Mouse (Mus musculus) gastrocnemius, postnatal 14 days (tissue): ENCODE measurements around the gene Clp1. TPM values are rescaled to one million over a fixed set of nuclear protein-coding genes. Genes with fewer than 3 reads are reported as not detected.
"Not testable (repeated sequence)": the region's sequence is repeated elsewhere in the genome, so short reads cannot be mapped to it uniquely, and the experiment has no call there.

ENCODE experiments used
- DNase-seq: peaks from one replicate; pipeline ENCODE4 v3.0.0; 2021; ENCODE audit warnings: mixed read lengths
- intact Hi-C: fragments of 180-260 bp; cut with DNase I; formaldehyde crosslinking; loops from one replicate; pipeline ENCODE4 v1.15.1; 2025; ENCODE audit warnings: low total_unique reads
- total RNA-seq, 2 experiments: library from RNA; stranded (reverse); gene quantifications; 2 replicates each; pipeline ENCODE4 v1.2.3; 2021

Clp1 gene
- total RNA-seq, 2 experiments from 2014 or later: 4.1 to 4.9 TPM

- intact Hi-C loops: loop anchor here (5.0 kb wide), 1 partner anchor 55 kb away; the partner anchor contains the start of gene Ube2l6
- no peak for DNase-seq
Observed at GRCm38 (mm10) chr2:84741841-84742450, 14.8 kb upstream of the Clp1 start.

- DNase-seq: no peak
- intact Hi-C loops: loop anchor here (5.0 kb wide), 1 partner anchor 57 kb away; the partner anchor contains the start of gene Ube2l6
Observed at GRCm38 (mm10) chr2:84740608-84741333, 13.6 kb upstream of the Clp1 start.

DNA sequence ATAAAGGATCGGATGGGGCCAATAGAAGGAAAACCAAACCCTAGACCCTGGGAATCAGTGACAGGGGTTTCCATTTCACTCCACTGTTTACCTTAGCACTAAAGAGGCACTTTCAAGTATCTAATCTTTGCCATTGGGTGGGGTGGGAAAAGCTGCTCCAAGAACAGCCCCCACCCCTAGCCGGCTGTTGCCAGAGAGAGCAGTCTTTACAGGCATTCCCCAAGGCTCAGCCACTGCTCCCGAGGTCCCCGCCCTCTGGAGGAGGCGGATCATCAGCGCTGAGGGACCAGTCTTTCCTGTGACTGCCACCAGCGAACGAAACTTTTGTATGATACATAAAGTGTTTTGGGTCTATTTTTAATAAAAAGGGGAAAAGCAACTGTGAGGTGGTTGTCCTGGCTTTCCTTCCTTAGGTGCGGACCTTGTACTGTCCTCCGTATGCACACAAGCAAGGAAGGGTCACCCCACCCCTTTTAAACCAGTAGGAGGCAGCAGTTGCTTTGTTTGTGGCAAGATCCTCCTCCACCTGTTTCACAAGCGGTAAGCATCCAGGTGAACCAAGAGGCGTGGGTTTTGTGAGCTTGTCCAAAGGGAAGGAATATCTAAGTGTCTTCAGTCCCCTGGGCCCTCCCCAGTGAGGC lies 11.2 kb upstream of the Clp1 start:
- intact Hi-C loops: no loop called here
- no peak for DNase-seq

- DNase-seq: no peak
- intact Hi-C loops: no loop called here
Observed at GRCm38 (mm10) chr2:84737451-84737925, 10.3 kb upstream of the Clp1 start.

GRCm38 (mm10) chr2:84736312-84737161 lies 9.4 kb upstream of the Clp1 start:
- no peak for DNase-seq
- intact Hi-C loops: no loop called here

DNA sequence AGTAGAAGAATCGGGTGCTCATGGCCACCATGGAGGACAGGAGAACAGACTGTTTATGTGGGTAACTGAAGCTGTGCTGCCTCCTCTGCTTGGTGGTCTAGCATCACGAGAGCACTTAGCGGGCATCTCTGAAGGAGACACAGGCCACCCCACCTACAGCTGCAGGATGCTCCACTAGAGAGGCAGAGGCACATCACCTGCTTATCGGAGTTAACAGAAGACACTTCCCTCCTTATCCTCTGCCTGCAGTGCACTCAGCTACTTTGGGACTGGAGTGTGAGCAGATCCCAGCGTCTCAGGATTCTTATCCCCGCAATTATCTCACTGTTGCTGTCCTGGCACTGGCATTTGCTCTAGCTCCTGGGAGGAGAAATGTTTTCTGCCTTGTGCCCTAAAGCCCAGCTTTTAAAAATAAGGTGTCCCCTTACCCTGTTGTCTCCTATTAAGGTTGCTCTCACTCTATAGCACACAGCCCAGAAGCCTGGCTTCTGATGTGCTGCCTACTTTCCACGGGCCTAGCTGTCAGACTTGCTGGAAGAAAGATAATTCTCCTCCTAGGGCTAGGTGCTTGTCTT lies 8.3 kb upstream of the Clp1 start:
- no peak for DNase-seq
- intact Hi-C loops: no loop called here

GRCm38 (mm10) chr2:84734919-84735318 lies 7.8 kb upstream of the Clp1 start:
- no peak for DNase-seq
- intact Hi-C loops: no loop called here

GRCm38 (mm10) chr2:84734351-84734864 lies 7.3 kb upstream of the Clp1 start:
- intact Hi-C loops: no loop called here
- no peak for DNase-seq

GRCm38 (mm10) chr2:84733579-84734300 lies 6.6 kb upstream of the Clp1 start, which contains the start of gene Ypel4:
Gene Ypel4, plus strand, starts transcription at chr2:84734058.
- intact Hi-C loops: no loop called here
- DNase-seq: peak; percentile 36

GRCm38 (mm10) chr2:84732394-84732793 lies 5.2 kb upstream of the Clp1 start:
- no peak for DNase-seq
- intact Hi-C loops: no loop called here

GRCm38 (mm10) chr2:84731206-84731605 lies 4.1 kb upstream of the Clp1 start:
- DNase-seq: no peak
- intact Hi-C loops: no loop called here

- intact Hi-C loops, DNase-seq: not testable (repeated sequence)
Observed at GRCm38 (mm10) chr2:84728191-84728590, 1.0 kb upstream of the Clp1 start.

- intact Hi-C loops: no loop called here
- DNase-seq: no peak
Observed at GRCm38 (mm10) chr2:84726716-84727115, 434 bp downstream of the Clp1 start.

- intact Hi-C loops: no loop called here
Observed at GRCm38 (mm10) chr2:84725770-84726169, 1.4 kb downstream of the Clp1 start.

DNA sequence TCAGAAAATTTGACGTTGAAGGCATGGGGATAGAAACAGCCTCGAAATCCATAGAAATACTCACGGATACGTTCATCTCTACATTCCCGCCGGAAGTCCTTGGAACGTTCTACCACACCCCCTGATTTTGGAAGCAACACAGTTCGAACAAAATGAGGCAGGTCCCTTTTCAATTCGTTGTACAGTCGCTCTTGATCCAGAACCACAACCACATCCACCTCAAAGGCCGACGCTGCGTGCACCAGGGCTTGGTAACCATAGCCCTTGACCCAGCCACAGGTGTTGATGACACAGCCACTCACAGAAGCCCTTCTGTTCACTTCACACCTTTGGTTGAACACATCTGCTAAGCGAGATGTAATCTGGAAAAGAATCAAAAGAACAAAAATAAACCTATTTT lies 3.3 kb downstream of the Clp1 start:
- no peak for DNase-seq
- intact Hi-C loops: no loop called here

More at GRCm38 (mm10) chr2:84725770-84726169, 1.4 kb downstream of the Clp1 start:
- DNase-seq: no peak

- no peak for DNase-seq
- intact Hi-C loops: no loop called here
Observed at GRCm38 (mm10) chr2:84721182-84721581, 6.0 kb downstream of the Clp1 start.

DNA sequence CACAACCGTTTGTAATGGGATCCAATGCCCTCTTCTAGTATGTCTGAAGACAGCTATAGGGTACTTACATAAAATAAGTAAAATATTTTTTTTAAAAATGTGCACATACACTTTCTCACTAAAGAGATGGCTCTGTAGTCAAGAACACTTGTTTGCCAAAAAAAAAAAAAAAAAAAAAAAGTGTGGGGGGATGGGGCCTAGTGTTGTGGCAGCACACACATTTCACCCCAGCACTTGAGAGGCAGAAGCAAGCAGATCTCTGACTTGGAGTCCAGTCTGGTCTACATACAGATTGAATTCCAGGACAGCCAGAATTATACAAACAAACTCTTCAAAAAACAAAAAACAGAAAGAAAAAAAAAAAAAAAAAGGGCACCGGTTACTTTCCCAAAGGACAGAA lies 6.4 kb downstream of the Clp1 start:
- intact Hi-C loops: no loop called here
- DNase-seq: no peak

DNA sequence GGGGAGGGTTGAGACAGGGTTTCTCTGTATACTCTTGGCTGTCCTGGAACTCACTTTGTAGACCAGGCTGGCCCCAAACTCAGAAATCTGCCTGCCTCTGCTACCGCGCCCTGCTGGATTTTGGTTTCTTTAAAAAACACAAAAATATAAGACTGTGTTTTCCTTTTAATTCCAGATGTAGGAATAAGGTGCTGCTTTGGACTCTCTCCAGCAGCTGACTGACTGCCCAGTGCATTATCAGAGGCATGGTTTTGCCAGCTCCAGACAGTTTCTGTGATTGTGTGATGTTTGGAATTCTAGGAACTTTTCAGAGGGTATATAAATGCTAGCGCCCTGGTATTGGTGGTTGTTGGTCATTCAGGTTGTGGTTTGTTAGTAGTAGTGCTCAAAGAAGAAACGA lies 9.8 kb downstream of the Clp1 start:
- no peak for DNase-seq
- intact Hi-C loops: no loop called here
